Mouse (Mus musculus): ENCODE results near the gene Sertad3. TPM values are rescaled to one million over a fixed set of nuclear protein-coding genes. Genes with fewer than 3 reads are reported as not detected.
A peak's percentile ranks its signal among the peaks of the same experiment; 100 is the strongest.

Gene Sertad3
- total RNA-seq (2021) = 1 to 10 TPM; 6.4 to 8.0 TPM

DNA sequence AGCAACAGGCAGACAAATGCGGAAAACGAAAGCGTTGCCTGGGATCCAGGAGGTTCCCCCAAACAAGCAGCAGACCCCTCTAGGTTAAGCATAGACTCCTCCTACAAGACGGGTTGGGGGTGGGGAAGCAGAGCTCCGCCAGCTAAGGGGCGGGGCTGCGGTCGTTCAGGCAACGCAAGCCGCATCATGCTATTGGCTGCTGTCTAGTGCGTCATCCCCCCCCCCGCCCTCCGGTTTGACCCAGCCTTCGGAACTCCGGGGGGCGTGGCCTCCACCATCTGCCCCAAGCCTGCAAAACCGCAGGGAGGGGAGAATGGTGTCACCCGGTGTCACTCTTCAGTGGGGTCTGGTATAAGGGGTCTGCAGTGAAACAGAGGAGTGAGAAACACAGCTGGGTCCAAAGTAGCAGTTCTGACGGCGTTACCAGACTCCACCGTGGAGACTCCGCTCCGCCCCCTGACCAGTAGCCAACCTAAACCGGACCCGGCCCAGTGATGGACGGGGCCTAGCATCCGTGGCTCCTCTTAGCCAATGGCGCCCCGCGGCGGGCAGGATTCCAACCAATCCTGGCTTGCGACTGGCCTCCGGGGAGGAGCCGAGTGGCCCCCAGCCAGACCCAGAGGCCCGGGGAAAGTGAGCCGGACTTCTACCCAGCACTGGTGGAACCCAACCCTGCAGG lies at the start of gene Sertad3:
Sertad3 (plus strand) TSS at position 613 of the 679 bp plus-strand sequence.
- intact Hi-C loops (cut with DNase I) = loop anchor here (2.0 kb wide), 1 partner anchor 24 kb away; no protein-coding TSS in a partner anchor
- peak; percentile 99 for DNase-seq (ENCODE audit: low spot score)

DNA sequence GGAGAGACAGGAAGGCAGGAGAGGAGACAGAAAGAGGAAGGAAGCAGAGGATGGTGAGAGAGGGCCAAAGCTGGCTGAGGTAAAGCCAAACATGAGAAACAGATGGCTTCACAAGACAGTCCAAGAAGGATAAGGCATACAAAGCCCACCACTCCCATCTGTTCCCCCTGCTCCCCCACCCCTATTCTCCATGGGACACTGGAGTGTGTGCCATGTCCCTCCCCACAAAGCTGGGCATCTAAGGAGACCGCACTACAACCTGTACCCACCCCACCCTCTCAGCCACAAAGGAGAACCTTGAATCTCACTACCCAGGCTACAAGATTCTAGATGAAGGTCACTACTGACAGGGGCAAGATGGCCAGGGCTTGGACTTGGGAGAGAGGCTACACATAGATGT lies 46.2 kb upstream of the Sertad3 start:
- intact Hi-C loops (cut with DNase I) = no loop called here
- DNase-seq (ENCODE audit: low spot score) = no peak

DNA sequence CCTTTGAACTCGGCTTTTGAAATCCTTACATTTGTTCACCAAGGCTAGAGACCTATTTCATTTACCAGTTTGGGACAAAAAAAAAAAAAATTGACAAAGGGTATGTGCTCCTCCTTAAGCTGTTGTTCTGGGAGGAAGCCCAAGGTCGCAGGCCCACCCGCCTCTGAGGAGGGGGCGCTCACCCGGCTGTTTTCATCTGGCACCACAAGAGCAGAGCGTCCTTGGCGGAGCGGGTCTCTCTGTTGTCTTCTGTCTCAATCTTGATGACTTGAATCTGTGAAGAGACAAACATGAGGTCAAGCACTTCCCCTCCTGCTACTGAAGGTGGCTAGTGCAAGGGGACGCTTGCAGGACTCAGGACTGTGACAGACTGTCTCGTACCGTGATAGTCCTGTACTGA lies 45.6 kb upstream of the Sertad3 start:
- DNase-seq (ENCODE audit: low spot score) = no peak
- intact Hi-C loops (cut with DNase I) = no loop called here

GRCm38 (mm10) chr7:27429135-27429534 lies 44.4 kb upstream of the Sertad3 start:
- intact Hi-C loops (cut with DNase I) = no loop called here

DNA sequence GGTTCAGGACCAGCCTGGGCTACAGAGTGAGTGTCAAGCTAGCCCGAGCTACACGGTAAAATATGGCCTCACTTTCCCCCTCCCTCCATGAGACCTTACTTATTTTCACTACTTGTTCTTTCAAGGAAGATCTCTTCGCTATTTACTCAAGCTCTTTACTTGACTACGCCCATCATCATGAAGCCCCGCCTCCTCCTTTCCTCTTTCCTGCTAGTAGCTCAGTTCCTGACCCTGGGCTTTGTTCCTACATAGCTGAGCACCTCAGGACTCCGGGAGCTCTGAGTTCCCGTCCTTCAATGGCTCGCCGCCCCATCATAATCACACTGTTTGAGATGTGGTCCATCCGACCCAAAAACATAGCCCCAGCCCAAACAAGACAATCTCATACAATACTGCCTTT lies 40.2 kb upstream of the Sertad3 start:
- intact Hi-C loops (cut with DNase I) = no loop called here
- no peak for DNase-seq (ENCODE audit: low spot score)

More at GRCm38 (mm10) chr7:27429135-27429534, 44.4 kb upstream of the Sertad3 start:
- DNase-seq (ENCODE audit: low spot score) = no peak

- intact Hi-C loops (cut with DNase I) = no loop called here
- no peak for DNase-seq (ENCODE audit: low spot score)
Measured at GRCm38 (mm10) chr7:27433794-27434193, 39.8 kb upstream of the Sertad3 start.

GRCm38 (mm10) chr7:27437544-27437943 lies 36.0 kb upstream of the Sertad3 start:
- DNase-seq (ENCODE audit: low spot score) = no peak
- intact Hi-C loops (cut with DNase I) = no loop called here

DNA sequence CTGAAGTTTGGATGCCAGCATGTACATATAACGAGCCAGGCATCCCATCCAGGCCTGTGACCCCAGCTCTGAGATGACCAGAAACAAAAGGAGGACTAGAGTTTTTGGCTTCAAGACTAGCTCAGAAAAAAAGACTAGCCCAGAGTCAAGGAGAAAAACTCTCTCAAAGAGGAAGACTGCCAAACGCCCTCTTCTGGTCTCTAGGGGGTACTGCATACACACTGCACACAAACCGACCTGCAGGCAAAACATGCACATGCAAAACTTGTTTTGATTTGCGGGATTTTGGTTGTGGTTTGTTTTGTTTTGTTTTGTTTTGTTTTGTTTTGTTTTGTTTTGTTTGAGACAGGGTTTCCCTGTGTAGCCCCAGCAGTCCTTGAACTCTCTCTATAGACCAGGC lies 33.6 kb upstream of the Sertad3 start:
- no peak for DNase-seq (ENCODE audit: low spot score)
- intact Hi-C loops (cut with DNase I) = no loop called here

DNA sequence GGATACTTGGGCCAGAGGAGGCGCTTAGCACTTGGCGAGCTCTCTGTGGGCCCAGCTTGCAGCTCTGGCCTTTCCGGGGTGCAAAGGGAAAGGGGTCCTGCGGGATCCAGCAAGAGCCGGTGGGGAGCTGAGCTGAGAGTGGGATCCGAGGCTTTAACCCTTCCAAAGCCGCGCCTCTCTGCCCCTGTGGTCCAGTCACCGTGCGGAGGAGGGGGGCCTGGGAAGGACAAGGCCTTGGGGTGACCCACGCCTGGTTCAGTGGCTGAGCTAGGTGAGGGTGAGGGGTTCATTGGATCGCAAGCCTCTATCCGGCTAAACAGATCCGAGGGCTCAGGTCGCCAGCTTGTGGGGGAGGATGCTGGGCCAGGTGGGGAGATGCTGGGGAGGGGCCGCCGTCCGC lies 27.5 kb upstream of the Sertad3 start:
- no peak for DNase-seq (ENCODE audit: low spot score)

GRCm38 (mm10) chr7:27446521-27447418 lies 26.8 kb upstream of the Sertad3 start:
- intact Hi-C loops (cut with DNase I) = loop anchor here (5.0 kb wide), 3 partner anchors 61 to 109 kb away; partner anchors contain the start of gene Ltbp4
- no peak for DNase-seq (ENCODE audit: low spot score)

More for the DNA sequence above, 27.5 kb upstream of the Sertad3 start:
- intact Hi-C loops (cut with DNase I) = loop anchor here (5.0 kb wide), 3 partner anchors 61 to 109 kb away; partner anchors contain the start of gene Ltbp4

DNA sequence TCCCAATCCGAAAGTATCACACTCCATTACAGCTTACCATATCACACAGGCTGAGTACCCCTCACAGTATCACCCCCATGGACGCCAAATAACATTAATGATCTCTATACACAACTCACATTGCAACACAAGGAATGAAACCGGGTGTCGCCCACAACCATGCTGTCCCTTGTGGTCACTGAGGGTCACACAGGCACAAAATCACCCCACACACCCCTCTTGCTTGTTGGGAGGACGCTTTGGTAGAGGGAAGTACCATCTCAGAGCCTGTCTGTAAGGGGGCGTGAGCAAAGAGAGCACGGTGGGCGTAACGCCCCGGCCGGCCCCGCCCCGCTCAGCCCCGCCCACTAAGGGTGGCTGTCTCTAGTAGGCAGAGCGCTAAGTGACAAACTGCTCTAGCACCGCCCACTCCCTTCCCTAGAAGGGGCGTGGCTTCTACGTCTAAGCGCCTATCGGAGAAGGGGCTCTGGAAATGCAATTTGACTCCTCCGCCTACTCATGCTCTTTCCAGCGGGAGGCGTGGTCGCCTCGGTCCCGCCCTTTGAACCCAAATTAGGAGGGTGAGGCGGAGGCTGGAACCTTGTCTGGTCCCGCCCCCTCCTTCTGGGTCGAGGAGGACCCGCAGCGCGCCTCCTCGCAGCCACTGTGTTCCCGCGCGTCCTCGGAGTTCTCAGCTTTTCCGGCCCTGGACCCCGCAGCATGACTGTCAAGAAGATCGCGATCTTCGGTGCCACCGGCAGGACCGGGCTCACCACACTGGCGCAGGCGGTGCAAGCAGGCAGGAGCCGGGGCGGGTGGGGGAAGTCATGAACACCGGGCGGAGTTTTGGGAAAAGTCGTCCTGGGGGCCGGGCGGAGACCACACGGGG lies 25.9 kb upstream of the Sertad3 start, which contains the start of the genes Sptbn4 and Blvrb:
Sptbn4 (minus strand) TSS at position 268 of the 868 bp plus-strand sequence.
Blvrb (plus strand) TSS at position 560 of the 868 bp plus-strand sequence.
- intact Hi-C loops (cut with DNase I) = loop anchor here (2.0 to 5.0 kb wide), 4 partner anchors 25 to 110 kb away; partner anchors contain the start of genes Ltbp4 and Sertad3
- peak; percentile 99 for DNase-seq (ENCODE audit: low spot score)

GRCm38 (mm10) chr7:27448421-27449206 lies 25.0 kb upstream of the Sertad3 start:
- intact Hi-C loops (cut with DNase I) = loop anchor here (2.0 to 5.0 kb wide), 4 partner anchors 24 to 111 kb away; partner anchors contain the start of genes Ltbp4 and Sertad3
- DNase-seq (ENCODE audit: low spot score) = no peak

DNA sequence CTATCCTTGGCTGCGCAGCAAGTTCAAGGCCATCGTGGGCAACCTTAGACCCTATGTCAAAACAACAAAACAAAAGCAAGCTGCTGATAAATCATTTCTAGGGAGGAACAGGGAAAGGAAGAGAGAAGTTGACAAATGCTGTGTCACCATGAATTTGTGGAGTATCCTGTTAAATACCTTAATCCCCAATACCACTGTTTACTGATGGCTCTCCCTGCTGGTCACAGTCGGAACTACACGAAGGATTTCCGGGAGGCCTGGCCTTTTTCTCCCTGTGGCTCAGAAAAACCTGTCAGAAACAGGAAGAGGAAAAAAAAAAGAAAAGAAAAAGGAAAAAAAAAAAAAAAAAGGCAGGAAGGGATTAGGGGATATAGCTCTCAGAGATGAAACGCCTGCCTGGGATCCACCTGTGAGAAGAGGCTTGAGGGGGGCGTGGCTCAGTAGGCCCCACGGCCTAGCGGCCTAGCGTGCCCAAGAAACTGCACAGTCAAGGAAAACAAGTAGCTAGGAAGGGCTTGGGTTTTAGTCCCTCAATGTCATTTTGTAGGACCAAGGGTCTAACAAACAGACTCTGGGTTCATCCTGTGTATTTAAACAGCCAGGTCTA lies 24.2 kb upstream of the Sertad3 start:
- peak; percentile 37 for DNase-seq (ENCODE audit: low spot score)
- intact Hi-C loops (cut with DNase I) = loop anchor here (2.0 to 5.0 kb wide), 4 partner anchors 23 to 112 kb away; partner anchors contain the start of genes Ltbp4 and Sertad3

GRCm38 (mm10) chr7:27451359-27451758 lies 22.2 kb upstream of the Sertad3 start:
- intact Hi-C loops (cut with DNase I) = no loop called here
- DNase-seq (ENCODE audit: low spot score) = no peak

- no peak for DNase-seq (ENCODE audit: low spot score)
- intact Hi-C loops (cut with DNase I) = no loop called here
Measured at GRCm38 (mm10) chr7:27452206-27452770, 21.3 kb upstream of the Sertad3 start.

DNA sequence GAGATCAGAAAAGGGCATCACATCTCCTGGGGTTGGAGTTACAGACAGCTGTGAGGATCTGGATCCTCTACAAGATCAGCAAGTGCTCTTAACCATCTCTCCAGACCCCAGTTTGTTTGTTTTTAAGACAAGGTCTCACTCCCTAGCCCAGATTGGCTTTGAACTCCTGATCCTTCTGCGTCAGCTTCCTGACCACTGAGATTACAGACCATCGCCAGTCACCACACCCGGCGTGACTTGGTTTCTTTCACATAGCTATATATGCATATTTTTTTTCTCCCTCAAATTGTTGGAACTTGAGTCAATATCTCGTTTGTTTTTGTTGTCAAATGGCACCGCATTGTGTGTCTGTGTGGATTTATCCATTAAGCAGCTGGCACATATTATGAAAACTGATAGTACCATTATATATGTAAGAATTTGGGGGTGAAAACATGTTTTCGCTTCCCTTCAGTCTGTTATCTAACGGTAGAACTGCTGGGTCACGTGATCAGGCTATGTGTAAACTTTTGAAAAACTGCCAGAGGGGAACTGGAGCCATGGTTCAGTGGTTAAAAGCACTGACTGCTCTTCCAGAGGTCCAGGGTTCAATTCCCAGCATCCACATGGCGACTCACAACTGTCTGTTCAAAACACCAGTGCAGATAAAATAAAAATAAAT lies 19.0 kb upstream of the Sertad3 start:
- DNase-seq (ENCODE audit: low spot score) = no peak
- intact Hi-C loops (cut with DNase I) = no loop called here

DNA sequence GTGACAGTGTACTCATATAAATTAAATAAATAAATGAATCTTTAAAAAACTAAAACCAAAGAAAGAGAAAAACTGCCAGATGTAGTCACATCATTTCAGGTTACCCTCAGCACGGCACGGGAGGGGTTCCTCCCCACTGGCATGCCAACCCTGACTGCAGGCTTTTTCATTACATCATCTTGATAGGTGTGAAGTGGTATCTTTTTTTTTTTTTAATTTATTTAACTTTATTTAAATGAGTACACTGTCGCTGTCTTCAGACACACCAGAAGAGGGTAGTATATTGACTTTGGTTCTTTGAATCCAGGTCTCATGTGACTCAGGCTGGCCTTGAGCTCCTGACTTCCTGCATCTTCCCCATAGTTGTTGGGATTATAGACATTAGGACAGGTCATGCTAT lies 18.3 kb upstream of the Sertad3 start:
- no peak for DNase-seq (ENCODE audit: low spot score)
- intact Hi-C loops (cut with DNase I) = no loop called here
